Mouse (Mus musculus) stomach, embryonic 16.5 days (tissue): ENCODE data around the gene Gm2897. TPM values are rescaled to one million over a fixed set of nuclear protein-coding genes. Genes with fewer than 3 reads are reported as not detected.
"Not testable (repeated sequence)": the region's sequence is repeated elsewhere in the genome, so short reads cannot be mapped to it uniquely, and the experiment has no call there.

Experiments used
- ATAC-seq: fragments of 200-750 bp; cut with Nextera tagmentation; 2 replicates; pipeline ENCODE4 v1.8.0; 2017; ENCODE audit warnings: moderate number of reproducible peaks, moderate TSS enrichment; ENCODE audit not compliant: insufficient read depth, low FRiP score
- H3K27ac ChIP-seq: fragments of 300-500 bp; sonication (generic); 2 replicates; pipeline ENCODE4 v1.5.1; 2014; ENCODE audit warnings: low read length
- H3K27me3 ChIP-seq: fragments of 300-500 bp; sonication (generic); 2 replicates; pipeline ENCODE4 v1.6.1; 2014; ENCODE audit warnings: low read length, control low read depth, mixed read lengths; ENCODE audit not compliant: control insufficient read depth, insufficient read depth
- H3K36me3 ChIP-seq: fragments of 300-500 bp; sonication (generic); 2 replicates; pipeline ENCODE4 v1.6.1; 2014; ENCODE audit warnings: low read length; ENCODE audit not compliant: control insufficient read depth, insufficient read depth
- H3K4me1 ChIP-seq: fragments of 300-500 bp; sonication (generic); 2 replicates; pipeline ENCODE4 v1.6.1; 2014; ENCODE audit warnings: low read length, control low read depth, mixed read lengths; ENCODE audit not compliant: control insufficient read depth, insufficient read depth
- H3K4me2 ChIP-seq: fragments of 300-500 bp; sonication (generic); 2 replicates; pipeline ENCODE4 v1.6.1; 2014; ENCODE audit warnings: low read depth, low read length, mixed read lengths
- H3K4me3 ChIP-seq: fragments of 300-500 bp; sonication (generic); replicated peaks from 2 replicates; pipeline ENCODE4 v1.5.1; 2014; ENCODE audit warnings: mild to moderate bottlenecking, low read length
- H3K9ac ChIP-seq: fragments of 300-500 bp; sonication (generic); 2 replicates; pipeline ENCODE4 v1.6.1; 2014; ENCODE audit warnings: low read length
- H3K9me3 ChIP-seq: fragments of 300-500 bp; sonication (generic); replicated peaks from 2 replicates; pipeline ENCODE4 v1.6.1; 2016; ENCODE audit warnings: low read length, control low read depth; ENCODE audit not compliant: control insufficient read depth
- WGBS: fragments of 180-500 bp; shearing (Covaris S2); extraction: QIAGEN DNeasy Blood & Tissue Kit; methylation state at CpG from one replicate; pipeline ENCODE4 v1.1.7; 2014; 5-methylcytosine and 5-hydroxymethylcytosine counted together
- polyA plus RNA-seq: library from polyadenylated mRNA; unstranded; fragments of >200 nt; fragmentation: Nextera tagmentation; extraction: Ambion mirVana; gene quantifications from 2 replicates; pipeline ENCODE4 v1.2.1, GENCODE M21; 2015

The Gm2897 gene
- 2.3 and 2.9 TPM in 2 replicates for polyA plus RNA-seq

- 4% methylated on average over 32 of the region's 40 CpGs for WGBS
- ATAC-seq: not testable (repeated sequence)
Measured at GRCm38 (mm10) chr14:3048727-3049512, at the start of gene Gm2897. Gene Gm2897, plus strand, starts transcription at chr14:3049285.

GRCm38 (mm10) chr14:3029702-3030101 is 19.4 kb upstream of the Gm2897 start, which contains the start of gene Gm2888:
Gene Gm2888, plus strand, starts transcription at chr14:3030002.
- ATAC-seq, H3K9ac ChIP-seq, H3K27ac ChIP-seq, H3K27me3 ChIP-seq, H3K4me1 ChIP-seq, H3K4me2 ChIP-seq, H3K9me3 ChIP-seq, H3K4me3 ChIP-seq, H3K36me3 ChIP-seq: not testable (repeated sequence)
- 56% methylated on average over 2 of the region's 3 CpGs for WGBS

More at GRCm38 (mm10) chr14:3048727-3049512, at the start of gene Gm2897:
- not testable (repeated sequence) for H3K4me1 ChIP-seq, H3K9me3 ChIP-seq, H3K27me3 ChIP-seq, H3K36me3 ChIP-seq, H3K27ac ChIP-seq
- peak within 1 kb of the TSS; percentile 48; the same call in 1 of the 2 replicates for H3K9ac ChIP-seq
- H3K4me3 ChIP-seq: peak within 1 kb of the TSS; percentile 46
- H3K4me2 ChIP-seq: peak within 1 kb of the TSS; percentile 65

GRCm38 (mm10) chr14:3049513-3049800 is 372 bp downstream of the Gm2897 start:
- not testable (repeated sequence) for H3K27ac ChIP-seq, H3K36me3 ChIP-seq, H3K27me3 ChIP-seq, H3K4me1 ChIP-seq, ATAC-seq, H3K9me3 ChIP-seq
- H3K4me2 ChIP-seq: peak overlapping the region; percentile 65
- H3K9ac ChIP-seq: peak overlapping the region; percentile 46; the same call in 1 of the 2 replicates
- WGBS: 2% methylated on average over 13 of the region's 20 CpGs
- peak overlapping the region; percentile 46 for H3K4me3 ChIP-seq

- H3K27ac ChIP-seq, H3K4me2 ChIP-seq, ATAC-seq, H3K4me1 ChIP-seq, H3K9ac ChIP-seq, H3K4me3 ChIP-seq, H3K9me3 ChIP-seq, H3K36me3 ChIP-seq, H3K27me3 ChIP-seq: not testable (repeated sequence)
- 2% methylated on average over 4 of the region's 8 CpGs for WGBS
Measured at GRCm38 (mm10) chr14:3050087-3050486, 1.0 kb downstream of the Gm2897 start.

DNA sequence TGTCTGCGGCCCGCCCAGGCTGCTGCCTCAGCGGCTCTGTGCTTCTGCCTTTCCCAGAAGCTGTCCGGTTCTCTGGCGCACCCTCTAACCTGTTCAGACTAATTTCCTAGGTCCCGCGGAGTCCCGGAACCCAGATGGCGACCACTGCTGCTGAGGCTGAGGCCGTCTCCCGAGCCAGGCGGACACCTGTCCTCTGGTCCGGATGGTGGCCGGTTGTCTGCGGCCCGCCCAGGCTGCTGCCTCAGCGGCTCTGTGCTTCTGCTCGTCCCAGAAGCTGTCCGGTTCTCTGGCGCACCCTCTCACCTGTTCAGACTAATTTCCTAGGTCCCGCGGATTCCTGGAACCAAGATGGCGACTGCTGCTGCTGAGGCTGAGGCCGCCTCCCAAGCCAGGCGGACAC is 67.0 kb downstream of the Gm2897 start:
- H3K9me3 ChIP-seq, H3K27me3 ChIP-seq, H3K4me1 ChIP-seq, ATAC-seq, H3K4me2 ChIP-seq, H3K4me3 ChIP-seq, H3K36me3 ChIP-seq, H3K27ac ChIP-seq, H3K9ac ChIP-seq: not testable (repeated sequence)
- WGBS: 86% methylated on average over 13 of the region's 25 CpGs

Other genes starting within 250 kb of the Gm2897 start
- not detected in 2 replicates for gene Gm2888, start 19.3 kb upstream of the Gm2897 start, polyA plus RNA-seq
- gene Gm10340, start 84.7 kb downstream of the Gm2897 start, polyA plus RNA-seq: not detected in 2 replicates
- not detected in 2 replicates for gene Gm5795, start 139.0 kb downstream of the Gm2897 start, polyA plus RNA-seq
- 3.8 and 5.5 TPM in 2 replicates for gene D830030K20Rik, start 159.2 kb downstream of the Gm2897 start, polyA plus RNA-seq